In the genomic region with DNA sequence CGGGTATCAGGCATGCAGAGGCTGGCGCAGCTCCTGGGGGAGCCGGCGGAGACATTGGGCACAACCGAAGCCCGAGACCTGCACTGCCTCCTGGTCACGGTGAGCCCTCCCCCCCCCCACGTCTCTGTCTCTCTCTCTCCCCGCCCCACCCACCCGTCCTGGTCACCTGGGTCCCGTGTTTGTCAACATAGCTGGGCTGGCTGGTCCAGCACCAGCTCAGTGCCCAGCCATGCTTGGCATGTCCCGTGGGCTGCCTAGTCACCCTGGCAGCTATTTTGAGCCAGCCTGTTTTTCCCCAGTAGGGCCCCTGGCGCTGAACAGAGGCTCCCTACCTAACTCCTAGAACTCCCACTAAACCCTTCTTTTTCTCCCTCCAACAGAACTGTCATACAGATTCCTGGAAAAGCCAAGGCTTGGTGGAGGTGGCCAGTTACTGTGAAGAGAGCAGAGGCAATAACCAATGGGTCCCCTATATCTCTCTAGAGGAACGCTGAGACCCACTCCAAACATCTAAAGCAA, we compare ENCODE assay signal across 8 mouse cellular contexts. TPM values are rescaled to one million over a fixed set of nuclear protein-coding genes. Genes with fewer than 3 reads are reported as not detected.
DNase-seq lines count a peak whose midpoint lies in the region; ATAC-seq and TF ChIP-seq lines count a peak whose summit lies in the region.

No protein-coding gene starts in this region.

- WGBS in heart, embryonic 14.5 days, result 3% methylated on average over 13 of the region's 14 CpGs
- WGBS in neural tube, embryonic 12.5 days, result 2% methylated on average over 14 of the region's 14 CpGs

- peak overlapping the region; percentile 22 to 79 for H3K27ac ChIP-seq in heart, embryonic 14.5 days (replicated peaks in 1 of 2; ENCODE audit: control insufficient read depth in 1 of 2, insufficient read depth in 1 of 2, low read depth in 2 of 2, low read length in 2 of 2)
- no peak overlapping the region for H3K27ac ChIP-seq in neural tube, embryonic 12.5 days

- no peak for TF ChIP-seq CTCF in brain, embryonic 14.5 days (IDR thresholded peaks at IDR 0.05; ENCODE audit: borderline replicate concordance, extremely low read depth, insufficient read depth, insufficient read length)

- H3K4me3 ChIP-seq in heart, embryonic 14.5 days (ENCODE audit: control insufficient read depth in 1 of 2, insufficient read depth in 1 of 2, low read depth in 1 of 2, low read length in 2 of 2), result peak overlapping the region; percentile 84 to 90
- H3K4me3 ChIP-seq in neural tube, embryonic 12.5 days, result peak overlapping the region; percentile 40

- no peaks in the 10 kb centered on the region; the same call in 1 of the 2 replicates for H3K36me3 ChIP-seq in heart, embryonic 14.5 days (ENCODE audit: control insufficient read depth, insufficient read depth, low read length)
- no peaks in the 10 kb centered on the region for H3K36me3 ChIP-seq in neural tube, embryonic 12.5 days

- TF ChIP-seq POLR2A in brain, embryonic 14.5 days (IDR thresholded peaks at IDR 0.05; ENCODE audit: borderline replicate concordance, extremely low read depth, insufficient read depth, insufficient read length, poor library complexity, severe bottlenecking), result no peak

- DNase-seq in lung, adult 18-20 months, result peak; percentile 44 to 60
- DNase-seq in lung, postnatal 4 days, result no peak
- DNase-seq in brain, embryonic 14.5 days (ENCODE audit: low read depth), result peak; percentile 49
- DNase-seq in kidney, postnatal 4 days, result peak; percentile 53 to 65
- no peak for DNase-seq in ovary, postnatal 14 days (ENCODE audit: low spot score)
- no peak for DNase-seq in right cerebral cortex, postnatal 25 days

- peaks cover 37 to 57% of the 10 kb centered on the region in 2 experiments for H3K4me1 ChIP-seq in heart, embryonic 14.5 days (ENCODE audit: control insufficient read depth in 2 of 2, insufficient read depth in 2 of 2, low read length in 2 of 2)
- peaks cover 55% of the 10 kb centered on the region for H3K4me1 ChIP-seq in neural tube, embryonic 12.5 days

- H3K9ac ChIP-seq in heart, embryonic 14.5 days (ENCODE audit: low read length), result peak overlapping the region; percentile 96
- H3K9ac ChIP-seq in neural tube, embryonic 12.5 days, result 0 out of 2 replicates have a peak overlapping the region, but pooled peaks have one; percentile 57

- ATAC-seq in heart, embryonic 14.5 days (ENCODE audit: insufficient number of reproducible peaks, insufficient read depth, low FRiP score, low read depth), result no peak
- ATAC-seq in neural tube, embryonic 12.5 days (ENCODE audit: low FRiP score, low read depth), result no peak

- H3K4me2 ChIP-seq in heart, embryonic 14.5 days (ENCODE audit: low read length), result peak overlapping the region; percentile 98
- H3K4me2 ChIP-seq in neural tube, embryonic 12.5 days (replicated peaks), result peak overlapping the region; percentile 88

- H3K9me3 ChIP-seq in heart, embryonic 14.5 days (ENCODE audit: control insufficient read depth, low read length), result no peaks in the 10 kb centered on the region
- H3K9me3 ChIP-seq in neural tube, embryonic 12.5 days, result no peaks in the 10 kb centered on the region

- no peaks in the 10 kb centered on the region for H3K27me3 ChIP-seq in heart, embryonic 14.5 days (ENCODE audit: control insufficient read depth, insufficient read depth, low read length)
- H3K27me3 ChIP-seq in neural tube, embryonic 12.5 days (replicated peaks), result peaks cover 58% of the 10 kb centered on the region

RNA-seq across cellular contexts. Expression of gene Gadd45b, which starts 1.3 kb away (rescaled TPM):
- 8.4 and 8.5 TPM in 2 replicates for polyA plus RNA-seq in brain, embryonic 14.5 days (2012; rRNA removed)
- polyA plus RNA-seq in heart, embryonic 14.5 days (2014; fragmentation: Nextera tagmentation; extraction: Ambion mirVana), result 34.5 and 39.8 TPM in 2 replicates
- polyA plus RNA-seq in neural tube, embryonic 12.5 days (2016; fragmentation: Nextera tagmentation; extraction: Ambion mirVana), result 7.9 and 8.0 TPM in 2 replicates

RNA-seq across cellular contexts. Expression of gene Lmnb2, which starts 13.2 kb away (rescaled TPM):
- polyA plus RNA-seq in brain, embryonic 14.5 days (2012; rRNA removed), result 58.8 and 72.3 TPM in 2 replicates
- polyA plus RNA-seq in heart, embryonic 14.5 days (2014; fragmentation: Nextera tagmentation; extraction: Ambion mirVana), result 7.3 and 8.1 TPM in 2 replicates
- 57.1 and 61.3 TPM in 2 replicates for polyA plus RNA-seq in neural tube, embryonic 12.5 days (2016; fragmentation: Nextera tagmentation; extraction: Ambion mirVana)

RNA-seq across cellular contexts. Expression of gene Timm13, which starts 30.4 kb away (rescaled TPM):
- polyA plus RNA-seq in brain, embryonic 14.5 days (2012; rRNA removed), result 174 and 253 TPM in 2 replicates
- 310 and 338 TPM in 2 replicates for polyA plus RNA-seq in heart, embryonic 14.5 days (2014; fragmentation: Nextera tagmentation; extraction: Ambion mirVana)
- polyA plus RNA-seq in neural tube, embryonic 12.5 days (2016; fragmentation: Nextera tagmentation; extraction: Ambion mirVana), result 282 and 323 TPM in 2 replicates

RNA-seq across cellular contexts. Expression of gene Tmprss9, which starts 59.6 kb away (rescaled TPM):
- 0.22 and 0.26 TPM in 2 replicates for polyA plus RNA-seq in brain, embryonic 14.5 days (2012; rRNA removed)
- 0.05 and 0.07 TPM in 2 replicates for polyA plus RNA-seq in heart, embryonic 14.5 days (2014; fragmentation: Nextera tagmentation; extraction: Ambion mirVana)
- polyA plus RNA-seq in neural tube, embryonic 12.5 days (2016; fragmentation: Nextera tagmentation; extraction: Ambion mirVana), result 0.06 and 0.10 TPM in 2 replicates

Comparison
In these comparisons a context has a peak if more than half of its experiments do, and no peak if none do; other contexts are left out.
1. DNase-seq: peak in lung, adult 18-20 months (2 of 2), brain, embryonic 14.5 days (single experiment) and kidney, postnatal 4 days (2 of 2); none in lung, postnatal 4 days (0 of 2), ovary, postnatal 14 days (single experiment) and right cerebral cortex, postnatal 25 days (single experiment).